Mouse (Mus musculus) small intestine, adult 2 months (tissue): ENCODE results near the gene Pidd1.

Experiments
- CTCF ChIP-seq: fragments of 200-500 bp; IDR thresholded peaks from 2 replicates; pipeline ENCODE4 v1.5.1; 2012; ENCODE audit warnings: low read depth, mild to moderate bottlenecking, control low read depth, inconsistent platforms, low read length, moderate library complexity, mixed read lengths; ENCODE audit not compliant: insufficient replicate concordance, insufficient read length; ENCODE audit errors: extremely low read depth
- POLR2A ChIP-seq: fragments of 200-500 bp; IDR thresholded peaks from 2 replicates; pipeline ENCODE4 v1.6.1; 2012; ENCODE audit warnings: low read depth, mild to moderate bottlenecking, control low read depth, inconsistent platforms, low read length, moderate library complexity

DNA sequence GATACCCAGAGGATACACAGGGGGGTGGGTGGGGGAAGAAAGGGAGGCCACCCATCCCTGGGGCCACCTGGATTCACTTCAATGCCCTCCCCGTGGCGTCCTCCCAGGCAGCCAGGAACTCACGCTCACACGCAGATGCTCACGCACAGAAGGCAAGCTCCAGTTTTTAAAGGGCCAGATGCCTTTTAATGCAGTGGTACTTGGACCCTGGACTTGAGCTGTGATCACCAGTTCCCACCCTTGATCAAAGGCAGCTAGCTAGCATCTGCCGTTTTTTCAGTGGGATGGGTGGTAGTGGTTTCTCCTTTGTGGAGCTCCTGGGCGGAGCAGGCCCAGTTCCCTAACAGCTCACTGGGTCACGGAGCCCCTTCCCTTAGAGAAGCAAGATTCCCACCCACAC lies 9.4 kb downstream of the Pidd1 start:
- TF ChIP-seq POLR2A, result no peak
- no peak for TF ChIP-seq CTCF
